Mouse (Mus musculus) megakaryocyte, embryonic 14.5 days (primary cell): ENCODE data around the gene Nfil3.

ENCODE experiments used
- FLI1 ChIP-seq: IDR thresholded peaks from 2 replicates; pipeline ENCODE4 v1.6.1; 2012; ENCODE audit warnings: low read length, inconsistent platforms, mixed read lengths
- GATA1 ChIP-seq: IDR thresholded peaks from 3 replicates; pipeline ENCODE4 v1.6.1; 2012; ENCODE audit warnings: mixed read lengths, low read length, inconsistent platforms, borderline replicate concordance

GRCm38 (mm10) chr13:52980211-52980950 is 492 bp downstream of the Nfil3 start:
- TF ChIP-seq GATA1: no peak
- no peak for TF ChIP-seq FLI1
